Mouse (Mus musculus) kidney, adult 11 months (tissue): ENCODE data around the gene Ghr.

Experiments used
- DNase-seq: peaks from one replicate; pipeline ENCODE4 v3.0.0; 2022

Gene Ghr

GRCm38 (mm10) chr15:3356073-3356766 is 227.1 kb downstream of the Ghr start:
- DNase-seq, result no peak

- peak; percentile 24 for DNase-seq
These were observed 229.6 kb downstream of the Ghr start for GRCm38 (mm10) chr15:3353696-3354095.

GRCm38 (mm10) chr15:3349306-3350064 is 233.8 kb downstream of the Ghr start:
- no peak for DNase-seq

GRCm38 (mm10) chr15:3346682-3347081 is 236.6 kb downstream of the Ghr start:
- DNase-seq, result no peak

- no peak for DNase-seq
These were observed 238.7 kb downstream of the Ghr start for GRCm38 (mm10) chr15:3344555-3344954.

DNA sequence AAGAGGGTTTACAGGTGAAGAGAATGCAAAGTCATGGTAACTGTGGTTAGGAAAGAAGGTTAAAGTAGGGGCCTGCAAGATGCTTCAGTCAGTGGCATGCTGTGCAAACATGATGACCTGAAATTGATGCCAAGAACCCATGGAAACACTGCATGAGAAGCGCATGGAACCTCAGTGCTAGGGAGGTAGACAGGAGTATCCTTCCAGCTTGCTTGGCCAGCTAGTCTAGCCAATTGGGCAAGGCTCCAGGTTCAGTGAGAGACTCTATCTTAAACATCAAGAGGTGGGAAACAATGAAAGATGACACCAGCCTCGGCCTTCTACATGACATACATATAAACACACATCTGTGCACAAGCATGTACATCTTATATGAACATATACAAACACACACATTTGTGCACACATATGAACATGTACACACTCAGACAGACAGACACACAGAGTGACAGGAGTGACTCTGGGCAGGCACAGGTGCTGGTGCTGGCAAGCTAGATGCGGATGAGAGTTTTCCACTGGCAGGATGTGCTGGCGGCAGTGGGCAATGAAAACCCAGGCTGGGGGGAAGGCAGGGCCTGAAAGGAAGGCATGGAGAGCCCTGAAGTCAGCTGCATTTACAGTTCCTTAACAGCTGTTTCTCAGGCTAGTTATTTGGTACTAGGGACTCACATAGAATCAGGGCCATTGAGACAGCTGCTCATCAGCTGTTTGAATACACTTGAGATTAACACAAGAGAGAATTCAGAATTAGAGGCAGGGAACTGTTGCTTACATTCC is 241.3 kb downstream of the Ghr start:
- DNase-seq, result no peak

DNA sequence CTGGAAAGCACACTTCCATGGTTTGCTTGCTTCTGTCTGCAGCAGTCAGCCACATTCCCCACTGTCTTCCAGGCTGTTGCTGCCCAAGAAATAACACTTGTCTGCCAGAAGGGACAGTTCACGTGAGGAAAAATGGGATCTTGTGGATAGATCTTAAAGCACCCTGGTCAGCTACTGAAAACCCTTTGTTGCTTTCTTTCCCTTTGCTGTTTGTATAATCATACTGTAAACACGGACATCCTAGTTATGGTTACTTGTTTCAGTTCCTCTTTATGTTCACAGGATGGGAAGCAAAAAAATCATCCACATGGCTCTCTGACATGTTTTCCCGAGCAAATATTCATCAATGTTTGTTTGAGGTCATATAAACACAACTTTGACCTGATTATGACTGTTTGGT is 243.4 kb downstream of the Ghr start:
- DNase-seq, result no peak

- DNase-seq, result no peak
These were observed 250.8 kb downstream of the Ghr start for GRCm38 (mm10) chr15:3332517-3332916.

GRCm38 (mm10) chr15:3331813-3332212 is 251.5 kb downstream of the Ghr start:
- DNase-seq, result no peak

- no peak for DNase-seq
These were observed 253.0 kb downstream of the Ghr start for GRCm38 (mm10) chr15:3330291-3330690.

DNA sequence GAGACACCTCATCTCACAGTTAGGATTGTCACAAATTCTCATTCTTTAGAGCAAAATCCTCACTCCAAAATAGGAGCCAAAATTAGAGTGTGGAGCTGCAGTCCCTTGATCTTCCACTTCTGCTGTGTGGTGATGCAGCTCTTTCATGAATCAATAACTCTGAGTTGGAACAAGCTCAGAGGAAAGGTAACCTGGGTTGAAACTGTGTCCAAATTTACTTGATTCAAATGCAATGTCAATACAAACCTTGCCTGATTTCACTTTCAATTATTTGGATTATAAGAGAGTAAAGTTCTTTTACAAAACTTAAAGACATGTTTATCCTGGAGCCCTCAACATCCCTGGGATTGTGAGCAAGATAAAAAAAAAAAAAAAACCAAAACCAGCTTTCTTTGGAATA is 260.3 kb downstream of the Ghr start:
- DNase-seq, result no peak

DNA sequence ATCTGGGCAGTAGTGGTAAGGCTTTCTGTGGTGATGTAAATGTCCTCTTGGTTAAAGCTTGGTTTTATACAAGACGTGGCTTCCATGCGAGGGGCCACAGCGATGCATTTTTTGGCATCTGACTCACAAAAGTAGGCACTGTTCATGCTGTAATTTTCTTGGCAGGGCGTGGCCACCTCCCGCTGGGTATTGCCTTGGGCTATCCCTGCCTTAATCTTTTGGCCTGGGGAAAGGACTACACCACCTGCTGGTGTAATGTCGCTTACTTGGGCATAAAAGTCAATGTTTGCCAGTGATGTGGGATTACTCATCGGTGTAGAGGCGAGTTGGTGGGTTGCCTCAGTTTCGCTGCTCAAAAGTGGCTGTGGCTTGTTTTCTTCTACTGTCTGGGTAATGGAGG is 263.4 kb downstream of the Ghr start:
- no peak for DNase-seq

- DNase-seq, result no peak
These were observed 266.7 kb downstream of the Ghr start for GRCm38 (mm10) chr15:3316617-3317016.

DNA sequence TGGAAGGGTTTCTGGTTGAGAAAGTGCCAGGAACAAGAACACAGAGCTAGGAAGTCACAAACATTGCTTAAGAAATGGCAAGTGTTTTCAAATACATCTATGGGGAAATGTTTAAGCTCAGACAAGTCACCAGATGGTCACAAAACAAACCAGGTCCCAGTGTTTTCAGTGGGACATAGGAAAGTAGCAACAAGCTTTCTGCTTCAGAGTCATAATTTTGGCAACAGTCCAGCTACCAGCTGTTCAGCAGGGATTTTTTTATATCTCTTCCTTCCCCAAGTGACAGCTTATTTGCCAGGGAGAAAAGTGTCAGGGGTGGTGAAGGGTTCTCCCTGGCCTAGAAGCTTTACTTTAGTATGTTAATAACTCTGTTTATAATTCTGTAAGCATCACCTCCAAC is 270.4 kb downstream of the Ghr start:
- no peak for DNase-seq

GRCm38 (mm10) chr15:3309856-3310255 is 273.4 kb downstream of the Ghr start:
- DNase-seq, result no peak

DNA sequence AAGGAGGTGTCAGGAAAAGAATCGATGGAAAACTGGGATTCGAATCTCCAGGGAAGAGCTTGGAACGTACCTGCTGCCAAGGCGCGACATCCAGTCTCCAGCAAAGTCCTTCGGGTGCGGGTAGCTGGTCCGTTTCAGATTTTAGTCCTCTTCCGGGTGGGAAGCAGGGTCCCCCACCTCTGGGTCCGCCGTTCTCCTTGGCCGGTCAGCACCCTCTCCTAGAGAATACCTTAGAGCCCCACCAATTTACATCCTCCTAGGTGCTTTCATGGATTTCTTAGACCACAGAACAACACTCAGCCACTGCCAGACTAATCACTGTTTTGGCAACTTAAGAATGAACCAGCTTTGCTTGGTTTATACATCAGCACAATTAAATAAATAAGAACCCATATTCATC is 279.9 kb downstream of the Ghr start, which contains the start of gene Ccdc152:
Ccdc152 (minus strand) TSS at position 101 of the 400 bp plus-strand sequence.
- no peak for DNase-seq

- DNase-seq, result no peak
These were observed 282.8 kb downstream of the Ghr start for GRCm38 (mm10) chr15:3300361-3301100.

- DNase-seq, result no peak
These were observed 285.7 kb downstream of the Ghr start for GRCm38 (mm10) chr15:3297615-3298014.

GRCm38 (mm10) chr15:3295986-3296385 is 287.3 kb downstream of the Ghr start:
- DNase-seq, result no peak

- DNase-seq, result no peak
These were observed 289.8 kb downstream of the Ghr start for GRCm38 (mm10) chr15:3293477-3293876.

DNA sequence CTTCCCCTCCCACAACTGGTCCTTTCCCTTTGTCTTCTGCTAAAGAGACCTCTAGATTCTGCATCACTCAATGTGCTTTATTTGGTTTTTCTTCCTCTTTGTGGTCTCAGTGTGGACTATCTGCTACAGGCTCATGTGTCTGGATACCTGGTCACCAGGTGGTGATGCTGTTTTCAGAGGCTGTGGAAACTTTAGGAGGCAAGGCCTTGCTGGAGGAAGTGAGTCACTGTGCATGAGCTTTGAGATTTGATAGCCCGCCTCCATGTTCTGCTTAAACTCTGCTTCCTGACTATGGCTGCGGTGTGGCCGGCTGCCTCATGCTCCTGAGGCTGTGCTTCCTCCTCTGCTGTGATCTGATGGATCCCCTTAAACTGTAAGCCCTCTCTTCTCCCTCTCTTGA is 292.9 kb downstream of the Ghr start:
- DNase-seq, result no peak

DNA sequence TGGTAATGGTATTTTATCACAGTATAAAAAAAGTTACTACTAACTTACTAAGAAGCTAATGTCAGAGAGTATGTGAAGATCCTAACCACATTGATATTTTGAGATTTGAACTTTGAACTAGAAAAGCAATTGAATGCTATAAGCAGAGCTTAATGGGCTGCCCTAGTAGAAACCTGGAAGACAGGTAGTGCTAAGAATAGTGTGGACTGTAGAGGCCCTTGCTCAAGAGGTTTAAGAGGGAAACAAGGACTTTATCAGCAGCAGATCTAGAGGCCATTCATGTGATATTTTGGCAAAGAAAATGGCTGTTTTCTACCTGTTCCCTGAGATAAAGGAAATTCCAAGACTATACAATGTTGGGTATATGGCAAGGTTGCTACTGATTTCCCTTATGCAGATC is 297.3 kb downstream of the Ghr start:
- no peak for DNase-seq

- DNase-seq, result no peak
These were observed 301.6 kb downstream of the Ghr start for GRCm38 (mm10) chr15:3281737-3282136.
